Mouse (Mus musculus) retina, embryonic 14.5 days (tissue): Measurements from ENCODE around the gene Slc4a3.

Experiments
- DNase-seq: peaks from one replicate; pipeline ENCODE4 v3.0.0-alpha.2; 2015; ENCODE audit warnings: low spot score

The Slc4a3 gene

DNA sequence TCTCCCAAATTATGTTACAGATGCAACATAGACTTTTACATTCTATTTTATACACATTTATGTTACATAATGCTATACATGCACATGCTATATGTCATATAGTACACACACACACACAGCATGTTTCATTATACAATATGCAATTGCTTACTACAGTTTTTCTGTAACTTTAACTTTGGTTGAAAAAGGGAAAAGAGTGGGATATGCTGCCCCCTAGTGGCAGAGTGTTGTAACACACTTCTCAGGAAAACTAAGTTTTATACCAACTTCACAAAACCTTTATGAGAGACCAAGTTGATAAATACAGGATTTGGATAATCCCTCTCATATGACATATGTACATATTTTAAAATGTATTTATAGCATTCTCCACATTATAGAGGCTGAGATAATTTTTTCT, 51.6 kb downstream of the Slc4a3 start:
- peak; percentile 77 for DNase-seq

DNA sequence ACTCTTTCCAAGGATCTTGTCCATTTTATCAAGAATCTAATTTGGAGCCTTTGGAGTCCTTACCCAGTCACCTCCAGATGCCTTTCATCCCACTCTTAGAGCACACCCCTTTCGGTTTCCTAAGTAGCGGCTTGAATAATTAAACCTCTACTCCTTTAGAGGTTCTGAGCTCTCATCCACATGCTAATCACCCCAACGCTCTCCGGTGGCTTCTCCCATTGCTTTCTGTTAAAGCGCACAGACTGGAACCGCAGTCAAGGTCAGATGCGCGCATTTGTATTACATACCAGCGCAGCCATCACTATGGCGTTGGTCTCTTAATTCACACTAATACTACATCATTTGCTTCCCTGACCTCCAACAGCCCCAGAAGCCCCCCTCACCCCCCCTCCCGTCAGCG, 55.7 kb downstream of the Slc4a3 start:
- DNase-seq: no peak

DNA sequence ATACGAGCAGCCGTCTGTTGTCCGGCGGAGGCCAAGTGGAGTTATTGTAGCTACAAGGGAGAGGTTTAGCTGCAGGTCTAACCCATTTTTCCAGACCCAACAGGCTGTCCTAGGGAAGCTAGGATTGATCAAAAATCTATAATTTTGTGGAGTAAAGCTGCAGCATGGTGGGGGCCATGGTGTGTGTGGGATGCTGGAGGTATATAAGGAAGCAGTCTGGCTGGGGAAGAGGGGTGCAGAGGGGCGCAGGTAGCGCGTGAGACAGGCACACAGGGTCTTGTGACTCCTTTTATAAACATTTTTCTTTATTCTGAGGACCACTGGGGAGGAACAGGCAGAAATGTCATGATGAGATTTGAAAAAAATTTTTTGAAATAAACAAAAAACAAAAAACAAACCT, 57.5 kb downstream of the Slc4a3 start:
- no peak for DNase-seq

DNA sequence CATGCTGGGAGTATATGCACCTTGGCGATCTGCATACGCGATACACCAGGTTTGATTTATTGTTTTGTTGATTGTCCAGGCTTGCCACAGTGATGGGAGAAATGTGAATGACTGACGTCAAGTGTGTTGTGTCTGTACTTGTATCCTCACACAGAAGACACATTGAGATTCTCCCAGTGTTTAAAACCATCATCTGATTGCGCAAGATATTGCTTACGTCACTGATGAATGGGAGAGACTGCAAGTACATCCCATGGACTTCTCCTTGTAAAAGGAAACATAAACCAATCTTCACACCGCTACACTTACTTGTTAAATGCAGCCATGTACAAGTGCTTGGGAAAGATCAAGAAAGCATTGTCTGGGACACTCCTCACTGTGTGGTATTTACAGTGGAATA, 62.2 kb downstream of the Slc4a3 start:
- no peak for DNase-seq

DNA sequence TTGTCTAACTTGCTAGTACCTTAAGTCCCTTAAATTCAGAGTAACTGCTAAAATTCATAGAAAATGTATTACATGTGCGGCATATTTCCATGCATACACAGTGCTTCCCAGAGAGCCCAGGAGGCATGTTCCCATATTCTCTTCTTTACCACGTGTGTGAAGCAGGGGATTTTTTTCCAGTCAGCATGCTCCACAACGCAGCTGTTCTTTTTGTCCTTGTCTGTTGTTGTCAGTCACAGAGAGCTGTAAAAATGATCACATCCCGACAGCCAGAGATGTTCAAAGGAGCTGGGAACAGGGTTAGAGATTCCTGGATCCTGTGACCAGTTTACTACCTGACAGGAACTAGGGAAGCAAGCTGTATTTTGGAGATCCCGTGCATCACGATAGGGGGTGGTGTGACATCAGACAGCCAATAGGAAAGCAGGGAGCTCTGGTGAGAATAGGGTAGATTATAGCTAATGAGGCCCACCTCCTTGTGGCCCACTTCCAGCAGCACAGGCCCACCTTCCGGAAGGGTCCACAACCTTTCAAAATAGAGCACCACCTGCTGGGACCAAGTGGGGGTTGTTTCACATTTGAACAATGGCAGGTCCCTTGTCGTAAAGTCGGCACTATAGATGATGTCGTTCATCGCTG, 62.7 kb downstream of the Slc4a3 start:
- DNase-seq: no peak

DNA sequence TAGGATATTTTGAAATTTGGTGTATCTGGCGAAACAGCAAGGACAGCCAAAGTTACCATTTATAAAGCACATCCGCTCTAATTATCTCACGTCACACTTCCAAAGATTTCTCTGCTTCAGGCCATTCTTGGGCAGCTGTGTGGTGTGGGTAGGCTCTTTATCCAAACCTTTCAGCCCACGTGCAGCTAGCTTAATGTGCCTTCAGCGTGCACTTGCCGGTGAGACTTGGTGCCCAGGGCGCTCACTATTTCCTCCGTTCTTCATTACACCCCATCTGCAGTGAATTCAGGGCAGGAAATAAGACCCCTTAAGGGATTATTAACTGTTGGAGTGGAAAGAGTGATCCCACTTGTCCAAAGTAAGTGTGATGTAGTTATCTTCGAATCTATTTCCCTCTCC, 63.2 kb downstream of the Slc4a3 start:
- DNase-seq: no peak

DNA sequence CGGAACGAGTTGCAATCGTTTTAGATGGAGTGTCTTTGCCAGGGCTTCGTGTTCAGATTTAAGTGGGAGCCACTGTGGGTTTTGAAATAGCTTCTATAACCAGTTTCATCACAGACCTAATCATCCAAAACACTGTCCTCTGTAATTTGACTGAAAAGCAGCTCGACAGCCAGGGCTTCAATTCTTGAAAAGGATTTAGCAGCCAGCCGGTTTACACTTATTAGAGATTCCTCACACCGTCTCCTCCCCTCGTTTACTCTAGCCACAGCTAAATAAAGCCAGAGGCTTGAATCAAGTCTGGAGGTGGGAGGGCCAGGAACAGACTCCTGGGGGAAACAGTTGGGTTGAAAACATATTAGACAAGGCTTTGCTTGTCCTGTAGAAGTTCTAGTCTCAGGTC, 64.5 kb downstream of the Slc4a3 start:
- no peak for DNase-seq
